Mouse (Mus musculus) forebrain, embryonic 16.5 days (tissue): ENCODE data around the gene Edf1. TPM values are rescaled to one million over a fixed set of nuclear protein-coding genes. Genes with fewer than 3 reads are reported as not detected.
A peak's percentile ranks its signal among the peaks of the same experiment; 100 is the strongest.

Experiments used
- ATAC-seq: fragments of 200-750 bp; cut with Nextera tagmentation; 2 replicates; pipeline ENCODE4 v1.8.0; 2017; ENCODE audit warnings: mild to moderate bottlenecking, moderate library complexity
- H3K27ac ChIP-seq: fragments of 300-500 bp; sonication (generic); 2 replicates; pipeline ENCODE4 v1.5.1; 2014; ENCODE audit warnings: low read length, control low read depth
- H3K27me3 ChIP-seq: fragments of 300-500 bp; sonication (generic); replicated peaks from 2 replicates; pipeline ENCODE4 v1.6.1; 2014; ENCODE audit warnings: low read length; ENCODE audit not compliant: control insufficient read depth, insufficient read depth
- H3K36me3 ChIP-seq: fragments of 300-500 bp; sonication (generic); 2 replicates; pipeline ENCODE4 v1.6.1; 2014; ENCODE audit not compliant: control insufficient read depth, insufficient read depth
- H3K4me1 ChIP-seq: fragments of 300-500 bp; sonication (generic); replicated peaks from 2 replicates; pipeline ENCODE4 v1.6.1; 2014; ENCODE audit warnings: low read length; ENCODE audit not compliant: control insufficient read depth, insufficient read depth
- H3K4me2 ChIP-seq: fragments of 300-500 bp; sonication (generic); 2 replicates; pipeline ENCODE4 v1.6.1; 2014; ENCODE audit warnings: mild to moderate bottlenecking, low read length, control low read depth
- H3K4me3 ChIP-seq: fragments of 300-500 bp; sonication (generic); replicated peaks from 2 replicates; pipeline ENCODE4 v1.5.1; 2014; ENCODE audit warnings: mild to moderate bottlenecking, low read length, control low read depth
- H3K9ac ChIP-seq: fragments of 300-500 bp; sonication (generic); replicated peaks from 2 replicates; pipeline ENCODE4 v1.6.1; 2014; ENCODE audit warnings: low read depth, low read length, control low read depth
- H3K9me3 ChIP-seq: fragments of 300-500 bp; sonication (generic); 2 replicates; pipeline ENCODE4 v1.6.1; 2016; ENCODE audit warnings: low read length; ENCODE audit not compliant: control insufficient read depth
- WGBS: fragments of 180-500 bp; shearing (Covaris S2); extraction: QIAGEN DNeasy Blood & Tissue Kit; methylation state at CpG from one replicate; pipeline ENCODE4 v1.1.7; 2014; 5-methylcytosine and 5-hydroxymethylcytosine counted together
- polyA plus RNA-seq: library from polyadenylated mRNA; unstranded; fragments of >200 nt; fragmentation: Nextera tagmentation; extraction: Ambion mirVana; gene quantifications from 2 replicates; pipeline ENCODE4 v1.2.1, GENCODE M21; 2015

Gene Edf1
- polyA plus RNA-seq, 1 experiment from 2014 or later, result 359 TPM

DNA sequence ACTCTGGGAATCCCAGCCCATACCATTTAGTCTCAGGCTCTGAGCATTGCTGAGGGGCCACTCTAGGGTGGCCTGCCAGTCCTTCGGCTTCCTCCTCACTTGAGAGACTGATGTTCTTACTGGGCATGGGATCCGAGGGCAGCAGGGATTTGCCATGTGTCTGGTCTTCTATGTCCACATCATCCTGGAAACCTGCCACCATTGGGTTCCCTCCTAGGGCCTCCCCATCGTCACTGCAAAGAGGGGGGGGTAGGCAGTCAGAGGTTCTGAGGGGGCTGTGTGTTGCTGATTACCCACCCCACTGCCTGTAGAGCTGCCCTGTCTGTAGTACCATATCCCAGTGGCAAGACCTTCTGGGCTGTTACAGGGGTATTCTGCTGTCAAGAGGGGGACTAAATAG is 28.0 kb downstream of the Edf1 start:
- H3K36me3 ChIP-seq, result peaks cover 15% of the 10 kb centered on the region; the same call in 1 of the 2 replicates
- no peak for ATAC-seq

DNA sequence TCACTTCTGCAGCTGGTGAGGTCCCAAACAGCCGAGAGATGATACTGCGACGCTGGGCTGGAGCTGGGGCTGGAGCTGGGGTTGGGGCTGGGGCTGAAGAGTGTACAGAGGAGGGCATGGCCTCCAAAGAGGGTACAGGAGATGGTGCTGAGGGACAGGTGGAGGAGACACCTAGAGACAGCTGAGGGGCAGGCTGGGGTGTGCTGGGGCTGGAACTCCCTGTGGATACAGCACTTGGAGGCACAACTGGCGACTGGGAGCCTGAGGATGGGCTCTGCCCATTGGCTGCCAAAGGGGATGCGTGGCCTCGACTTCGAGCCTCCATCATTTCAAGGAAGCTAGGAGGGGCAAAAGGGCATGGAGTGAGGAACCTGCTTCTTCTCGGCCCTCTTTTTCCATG is 29.6 kb downstream of the Edf1 start:
- Histone ChIP-seq H3K36me3 (peaks cover 25% of the 10 kb centered on the region), H3K4me3 (no peak overlapping the region), H3K4me2 (no peak overlapping the region), H3K27ac (no peak overlapping the region), H3K27me3 (no peaks in the 10 kb centered on the region), H3K9ac (no peak overlapping the region), H3K4me1 (peaks cover 3% of the 10 kb centered on the region; the same call in 1 of the 2 replicates), H3K9me3 (no peaks in the 10 kb centered on the region)
- WGBS, result 92% methylated on average over 8 of the region's 8 CpGs
- no peak for ATAC-seq

More for the DNA sequence above, 28.0 kb downstream of the Edf1 start:
- Histone ChIP-seq H3K4me1 (peaks cover 18% of the 10 kb centered on the region), H3K9me3 (no peaks in the 10 kb centered on the region), H3K4me2 (no peak overlapping the region), H3K4me3 (no peak overlapping the region), H3K27me3 (peaks cover 6% of the 10 kb centered on the region), H3K27ac (no peak overlapping the region), H3K9ac (no peak overlapping the region)
- WGBS, result 77% methylated on average over 3 of the region's 3 CpGs

DNA sequence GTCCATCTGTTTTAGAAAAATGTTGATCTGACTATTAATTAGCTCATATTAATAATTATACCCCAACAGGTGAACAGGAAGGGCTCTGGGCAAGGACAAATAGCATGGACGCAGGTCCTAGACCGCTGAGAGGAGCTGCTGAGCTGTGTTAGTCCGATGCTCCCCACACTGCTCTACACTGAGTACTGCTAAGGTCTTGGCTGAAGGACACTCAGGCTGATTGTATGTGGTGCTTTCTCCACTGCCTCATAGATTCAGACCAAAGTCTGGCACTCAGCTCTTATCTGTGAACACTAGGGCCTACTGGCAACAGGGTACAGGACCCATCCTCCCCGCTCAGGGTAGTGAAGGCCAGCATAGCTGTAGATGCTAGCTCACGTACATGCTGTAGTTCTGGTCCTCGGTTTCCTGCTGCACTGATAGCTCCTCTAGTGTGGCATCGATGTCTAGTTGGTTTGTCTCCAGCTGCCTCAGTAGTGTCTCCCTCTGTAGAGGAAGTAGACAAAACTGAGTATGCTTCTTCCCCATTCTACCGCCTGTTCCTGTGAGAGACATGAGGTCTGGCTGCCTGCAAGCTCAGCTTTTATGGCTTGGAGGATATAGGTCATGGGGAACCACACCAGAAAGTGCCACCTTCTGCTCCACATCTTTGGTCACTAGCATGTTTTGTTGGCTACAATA is 30.7 kb downstream of the Edf1 start:
- WGBS, result 93% methylated on average over 8 of the region's 8 CpGs
- Histone ChIP-seq H3K9me3 (no peaks in the 10 kb centered on the region), H3K4me2 (no peak overlapping the region), H3K27me3 (no peaks in the 10 kb centered on the region), H3K4me1 (no peaks in the 10 kb centered on the region), H3K27ac (no peak overlapping the region), H3K4me3 (no peak overlapping the region), H3K9ac (no peak overlapping the region), H3K36me3 (peaks cover 32% of the 10 kb centered on the region)
- no peak for ATAC-seq

DNA sequence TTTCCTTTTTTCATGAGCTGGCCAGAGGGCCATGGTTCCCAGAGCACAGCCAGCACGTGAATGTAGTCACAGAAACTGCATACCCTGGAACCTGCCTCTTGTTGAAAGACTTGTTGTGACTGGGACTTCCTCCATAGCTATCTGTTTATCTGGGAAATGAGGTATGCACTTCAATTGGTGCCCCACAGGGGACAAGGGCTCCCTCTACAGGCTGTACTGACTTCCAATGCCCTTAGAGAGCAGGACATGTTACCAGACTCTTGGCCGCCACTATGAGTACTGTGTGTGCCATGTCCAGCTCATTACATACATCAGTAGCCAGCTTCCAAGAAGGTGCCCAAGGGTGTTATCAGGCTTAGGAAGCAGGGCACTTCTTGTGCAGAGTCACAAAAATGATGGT is 34.2 kb downstream of the Edf1 start:
- ATAC-seq, result no peak
- Histone ChIP-seq H3K36me3 (peaks cover 44% of the 10 kb centered on the region), H3K4me3 (no peak overlapping the region), H3K9me3 (no peaks in the 10 kb centered on the region), H3K4me1 (no peaks in the 10 kb centered on the region), H3K4me2 (no peak overlapping the region), H3K27me3 (no peaks in the 10 kb centered on the region), H3K9ac (no peak overlapping the region), H3K27ac (no peak overlapping the region)
- 86% methylated on average over 2 of the region's 2 CpGs for WGBS

GRCm38 (mm10) chr2:25596765-25597510 is 39.3 kb downstream of the Edf1 start:
- no peak overlapping the region for H3K27ac ChIP-seq
- H3K4me3 ChIP-seq, result no peak overlapping the region
- WGBS, result 94% methylated on average over 5 of the region's 5 CpGs
- H3K4me2 ChIP-seq, result no peak overlapping the region
- H3K9ac ChIP-seq, result no peak overlapping the region
- ATAC-seq, result no peak
- H3K36me3 ChIP-seq, result peaks cover 53% of the 10 kb centered on the region
- no peaks in the 10 kb centered on the region for H3K27me3 ChIP-seq
- no peaks in the 10 kb centered on the region for H3K4me1 ChIP-seq
- no peaks in the 10 kb centered on the region for H3K9me3 ChIP-seq

DNA sequence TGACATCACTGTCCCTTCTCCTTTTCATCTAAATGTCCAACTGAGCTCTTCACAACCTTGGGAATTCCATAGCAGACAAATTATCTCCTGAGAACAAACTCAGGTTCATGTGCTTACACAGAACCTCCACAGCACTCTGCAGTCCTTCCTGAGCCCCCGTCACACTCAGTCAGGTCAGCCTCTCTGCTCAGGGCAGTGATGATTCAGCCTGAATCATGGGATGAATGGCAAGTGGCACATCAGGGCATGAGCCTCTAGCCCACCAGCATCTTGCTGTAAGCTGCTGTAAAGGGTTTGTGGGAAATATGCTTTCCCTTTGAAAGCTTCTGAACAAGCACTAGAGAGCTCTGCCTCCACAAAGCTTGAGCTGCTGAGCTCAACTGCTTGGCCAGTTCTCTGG is 41.1 kb downstream of the Edf1 start:
- no peak overlapping the region for H3K4me3 ChIP-seq
- H3K27me3 ChIP-seq, result no peaks in the 10 kb centered on the region
- H3K4me1 ChIP-seq, result no peaks in the 10 kb centered on the region
- no peak overlapping the region for H3K4me2 ChIP-seq
- whole genome bisulfite sequencing, result 96% methylated on average over 1 of the region's 1 CpGs
- H3K9ac ChIP-seq, result no peak overlapping the region
- H3K9me3 ChIP-seq, result no peaks in the 10 kb centered on the region
- peaks cover 43% of the 10 kb centered on the region for H3K36me3 ChIP-seq
- no peak overlapping the region for H3K27ac ChIP-seq
- no peak for ATAC-seq

DNA sequence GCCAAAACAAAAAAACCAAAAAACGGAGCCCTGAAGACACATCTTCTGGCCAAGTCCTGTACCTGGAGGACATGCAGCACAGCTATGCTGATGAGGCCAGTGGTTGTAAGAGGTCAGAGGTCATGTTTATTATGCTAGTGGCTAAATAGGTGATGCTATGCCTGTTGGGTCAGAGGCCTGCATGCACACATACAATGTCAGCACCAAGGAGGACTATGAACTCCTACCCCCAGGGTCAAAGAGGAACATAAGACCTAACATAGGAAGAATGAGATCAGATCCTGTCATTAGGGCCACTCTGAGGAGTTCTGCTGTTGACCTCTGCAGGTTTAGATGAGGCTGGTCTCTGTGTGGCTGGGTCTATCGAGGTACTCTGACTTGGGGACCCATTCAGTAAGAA is 42.4 kb downstream of the Edf1 start:
- Histone ChIP-seq H3K27ac (no peak overlapping the region), H3K36me3 (peaks cover 37% of the 10 kb centered on the region), H3K4me2 (no peak overlapping the region), H3K4me1 (no peaks in the 10 kb centered on the region), H3K4me3 (no peak overlapping the region), H3K27me3 (no peaks in the 10 kb centered on the region), H3K9ac (no peak overlapping the region), H3K9me3 (no peaks in the 10 kb centered on the region)
- 82% methylated on average over 2 of the region's 2 CpGs for WGBS
- ATAC-seq, result no peak

- Histone ChIP-seq H3K27ac (no peak overlapping the region), H3K4me1 (peaks cover 15% of the 10 kb centered on the region), H3K36me3 (peaks cover 26% of the 10 kb centered on the region), H3K27me3 (no peaks in the 10 kb centered on the region), H3K4me2 (no peak overlapping the region), H3K9me3 (no peaks in the 10 kb centered on the region), H3K9ac (no peak overlapping the region), H3K4me3 (no peak overlapping the region)
- 98% methylated on average over 5 of the region's 5 CpGs for WGBS
- ATAC-seq, result no peak
Measured at GRCm38 (mm10) chr2:25602526-25602925, 44.9 kb downstream of the Edf1 start.

DNA sequence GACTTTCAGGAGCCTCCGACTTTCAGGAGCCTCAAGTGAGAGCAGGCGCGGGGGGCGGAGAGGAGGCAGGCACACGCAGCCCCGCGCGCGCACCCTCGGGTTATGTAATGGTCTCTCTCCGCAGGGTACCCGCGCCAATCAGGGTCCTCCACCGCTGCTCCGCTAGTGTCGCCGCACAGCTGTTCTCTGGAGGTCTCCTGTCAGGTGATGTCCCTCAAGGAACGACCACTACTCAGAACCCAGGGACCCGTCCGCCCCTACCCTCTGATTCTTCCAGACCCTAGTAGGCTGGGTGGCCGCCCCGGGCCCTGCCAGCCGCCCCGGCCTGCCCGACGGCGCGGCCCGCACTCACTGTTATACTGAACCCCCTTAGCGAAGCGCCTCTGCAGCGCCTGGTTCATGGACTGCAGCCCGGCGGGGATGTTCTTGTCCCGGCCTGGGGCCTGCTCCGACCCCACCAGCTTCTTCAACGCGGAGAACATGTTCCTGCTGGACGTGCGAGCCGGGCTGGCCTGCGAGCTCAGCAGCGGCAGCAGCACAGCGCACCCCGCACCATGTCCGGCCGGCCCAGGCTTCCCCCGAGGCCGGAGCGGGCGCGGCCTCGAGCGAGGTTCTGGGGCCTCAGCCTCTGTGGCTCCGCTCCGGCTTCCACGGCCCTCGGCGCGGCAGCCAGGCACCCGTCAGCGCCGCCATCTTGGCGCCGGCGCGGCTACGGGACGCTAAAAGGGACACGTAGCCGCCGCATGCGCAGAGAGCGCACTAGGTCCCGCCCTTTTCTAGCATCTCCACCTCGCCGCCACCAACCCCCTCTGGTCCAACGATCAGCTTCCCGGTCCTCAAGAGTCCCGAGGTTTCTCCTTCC is 50.3 kb downstream of the Edf1 start, which contains the start of gene Rabl6:
Rabl6 (minus strand) TSS at position 761 of the 862 bp plus-strand sequence.
- peaks cover 22% of the 10 kb centered on the region for H3K4me1 ChIP-seq
- peak within 1 kb of the TSS; percentile 97 for H3K9ac ChIP-seq
- WGBS, result under 1% methylated on average over 75 of the region's 80 CpGs
- peak within 1 kb of the TSS; percentile 80 for H3K4me2 ChIP-seq
- H3K9me3 ChIP-seq, result no peaks in the 10 kb centered on the region
- H3K27ac ChIP-seq, result peak within 1 kb of the TSS; percentile 91
- H3K36me3 ChIP-seq, result no peaks in the 10 kb centered on the region
- ATAC-seq, result peak; percentile 96
- peak within 1 kb of the TSS; percentile 100 for H3K4me3 ChIP-seq
- no peaks in the 10 kb centered on the region for H3K27me3 ChIP-seq
